Mouse (Mus musculus): ENCODE results near the gene Celf5.

Gene Celf5

GRCm38 (mm10) chr10:81497401-81498270 lies 15.1 kb upstream of the Celf5 start:
- DNase-seq: peak in 1 of 2 experiments; percentile 26

GRCm38 (mm10) chr10:81496969-81497368 lies 14.5 kb upstream of the Celf5 start:
- DNase-seq: no peak

GRCm38 (mm10) chr10:81496264-81496901 lies 13.9 kb upstream of the Celf5 start, which contains the start of gene Ncln:
Gene Ncln (minus strand): TSS chr10:81496392.
- peak; percentile 97 to 98 for DNase-seq

GRCm38 (mm10) chr10:81495616-81496263 lies 13.2 kb upstream of the Celf5 start:
- DNase-seq: no peak

GRCm38 (mm10) chr10:81495151-81495550 lies 12.6 kb upstream of the Celf5 start:
- DNase-seq: peak in 1 of 2 experiments; percentile 38

- peak in 1 of 2 experiments; percentile 19 for DNase-seq
These were observed 11.9 kb upstream of the Celf5 start for GRCm38 (mm10) chr10:81494260-81495041.

- peak in 1 of 2 experiments; percentile 31 for DNase-seq
These were observed 11.2 kb upstream of the Celf5 start for GRCm38 (mm10) chr10:81493601-81494220.

- DNase-seq: peak in 1 of 2 experiments; percentile 32
These were observed 10.2 kb upstream of the Celf5 start for GRCm38 (mm10) chr10:81492606-81493240.

GRCm38 (mm10) chr10:81491018-81491417 lies 8.5 kb upstream of the Celf5 start:
- DNase-seq: peak in 1 of 2 experiments; percentile 18

- DNase-seq: no peak
These were observed 7.4 kb upstream of the Celf5 start for GRCm38 (mm10) chr10:81489941-81490340.

- no peak for DNase-seq
These were observed 5.6 kb upstream of the Celf5 start for GRCm38 (mm10) chr10:81488081-81488480.

- DNase-seq: no peak
These were observed 4.0 kb upstream of the Celf5 start for GRCm38 (mm10) chr10:81486496-81486895.

GRCm38 (mm10) chr10:81485479-81486018 lies 3.0 kb upstream of the Celf5 start:
- DNase-seq: no peak

GRCm38 (mm10) chr10:81485060-81485449 lies 2.5 kb upstream of the Celf5 start:
- no peak for DNase-seq

GRCm38 (mm10) chr10:81484441-81485059 lies 2.0 kb upstream of the Celf5 start:
- no peak for DNase-seq

- DNase-seq: peak; percentile 58 to 78
These were observed 1.5 kb upstream of the Celf5 start for GRCm38 (mm10) chr10:81483983-81484382.

GRCm38 (mm10) chr10:81481605-81482532 lies 640 bp downstream of the Celf5 start:
- peak; percentile 46 to 66 for DNase-seq

GRCm38 (mm10) chr10:81474461-81474860 lies 8.0 kb downstream of the Celf5 start:
- no peak for DNase-seq

GRCm38 (mm10) chr10:81473003-81473451 lies 9.5 kb downstream of the Celf5 start:
- DNase-seq: peak; percentile 59 to 82
